Mouse (Mus musculus) heart, embryonic 12.5 days (tissue): ENCODE data around the gene Chd2. TPM values are rescaled to one million over a fixed set of nuclear protein-coding genes. Genes with fewer than 3 reads are reported as not detected.

Experiments
- ATAC-seq: fragments of 200-750 bp; cut with Nextera tagmentation; 2 replicates; pipeline ENCODE4 v1.8.0; 2017; ENCODE audit warnings: moderate TSS enrichment, moderate library complexity; ENCODE audit not compliant: insufficient number of reproducible peaks, low FRiP score
- H3K27ac ChIP-seq: fragments of 300-500 bp; sonication (generic); 2 replicates; pipeline ENCODE4 v1.5.1; 2016; ENCODE audit warnings: mild to moderate bottlenecking, moderate library complexity; ENCODE audit not compliant: poor library complexity, severe bottlenecking
- H3K27me3 ChIP-seq: fragments of 300-500 bp; sonication (generic); replicated peaks from 2 replicates; pipeline ENCODE4 v1.6.1; 2016; ENCODE audit warnings: mild to moderate bottlenecking, moderate library complexity
- H3K36me3 ChIP-seq: fragments of 300-500 bp; sonication (generic); 2 replicates; pipeline ENCODE4 v1.6.1; 2016; ENCODE audit warnings: mild to moderate bottlenecking, moderate library complexity
- H3K4me1 ChIP-seq: fragments of 300-500 bp; sonication (generic); replicated peaks from 2 replicates; pipeline ENCODE4 v1.6.1; 2016; ENCODE audit warnings: mild to moderate bottlenecking
- H3K4me2 ChIP-seq: fragments of 300-500 bp; sonication (generic); 2 replicates; pipeline ENCODE4 v1.6.1; 2016; ENCODE audit warnings: mild to moderate bottlenecking, moderate library complexity
- H3K4me3 ChIP-seq: fragments of 300-500 bp; sonication (generic); 2 replicates; pipeline ENCODE4 v1.5.1; 2016; ENCODE audit warnings: mild to moderate bottlenecking
- H3K9ac ChIP-seq: fragments of 300-500 bp; sonication (generic); 2 replicates; pipeline ENCODE4 v1.6.1; 2016; ENCODE audit warnings: mild to moderate bottlenecking, moderate library complexity
- H3K9me3 ChIP-seq: fragments of 300-500 bp; sonication (generic); replicated peaks from 2 replicates; pipeline ENCODE4 v1.6.1; 2016; ENCODE audit warnings: mild to moderate bottlenecking, moderate library complexity
- WGBS: fragments of 180-500 bp; shearing (Covaris S2); methylation state at CpG from one replicate; pipeline ENCODE4 v1.1.7; 2016; 5-methylcytosine and 5-hydroxymethylcytosine counted together
- polyA plus RNA-seq: library from polyadenylated mRNA; unstranded; fragments of >200 nt; fragmentation: Nextera tagmentation; extraction: Ambion mirVana; gene quantifications from 2 replicates; pipeline ENCODE4 v1.2.1, GENCODE M21; 2016

Gene Chd2
- polyA plus RNA-seq, 1 experiment from 2014 or later, result 50.4 TPM

DNA sequence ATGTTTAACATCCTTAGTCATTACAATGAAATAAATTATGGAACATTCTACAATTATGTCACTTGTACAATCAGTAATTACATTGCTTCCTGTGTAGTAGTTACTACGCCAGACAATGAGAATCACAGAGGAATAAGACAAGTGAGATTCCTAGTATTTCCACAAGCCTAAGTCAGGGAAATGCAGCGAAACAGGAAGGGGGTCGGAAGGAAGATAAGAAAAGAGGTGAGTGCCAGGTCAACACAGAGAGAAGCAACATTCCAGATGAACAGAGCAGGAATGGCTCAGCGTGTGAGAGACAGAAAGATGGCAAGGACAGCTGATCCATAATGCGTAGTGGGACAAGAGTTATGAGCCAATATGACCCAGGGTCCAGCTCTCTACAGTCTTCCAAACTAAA lies 52.4 kb downstream of the Chd2 start:
- Histone ChIP-seq H3K9ac (no peak overlapping the region), H3K4me2 (no peak overlapping the region), H3K27me3 (no peaks in the 10 kb centered on the region), H3K9me3 (no peaks in the 10 kb centered on the region), H3K36me3 (peaks cover 81% of the 10 kb centered on the region), H3K27ac (peak overlapping the region; percentile 16; the same call in 1 of the 2 replicates), H3K4me3 (no peak overlapping the region), H3K4me1 (peaks cover 14% of the 10 kb centered on the region)
- WGBS, result 39% methylated on average over 5 of the region's 5 CpGs
- ATAC-seq, result no peak; the same call in 1 of the 2 replicates

DNA sequence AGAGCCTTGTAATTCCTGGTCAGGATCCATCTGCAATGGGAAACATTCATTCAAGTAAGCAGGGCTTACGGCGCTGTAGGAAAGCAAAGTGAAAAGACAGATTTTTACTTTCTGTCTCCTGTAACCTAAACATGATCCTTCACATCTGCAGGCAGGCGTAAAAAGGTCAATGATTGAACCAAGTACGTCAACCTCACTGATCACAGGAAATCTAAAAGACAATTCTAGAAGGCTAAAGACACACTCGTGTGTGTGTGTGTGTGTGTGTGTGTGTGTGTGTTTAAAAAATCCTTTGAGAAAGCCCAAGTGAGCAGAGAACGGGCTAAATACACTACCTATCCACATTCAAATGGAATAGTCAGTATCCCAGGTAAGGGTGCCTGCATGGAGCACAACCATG lies 60.5 kb downstream of the Chd2 start:
- WGBS, result 88% methylated on average over 6 of the region's 6 CpGs
- H3K9ac ChIP-seq, result no peak overlapping the region
- H3K27ac ChIP-seq, result no peak overlapping the region
- H3K4me3 ChIP-seq, result no peak overlapping the region
- H3K36me3 ChIP-seq, result peaks cover 86% of the 10 kb centered on the region
- no peaks in the 10 kb centered on the region for H3K9me3 ChIP-seq
- H3K4me2 ChIP-seq, result no peak overlapping the region
- ATAC-seq, result no peak
- peaks cover 29% of the 10 kb centered on the region for H3K4me1 ChIP-seq
- no peaks in the 10 kb centered on the region for H3K27me3 ChIP-seq

- Histone ChIP-seq H3K9ac (no peak overlapping the region), H3K4me3 (no peak overlapping the region), H3K27me3 (no peaks in the 10 kb centered on the region), H3K36me3 (peaks cover 89% of the 10 kb centered on the region), H3K27ac (no peak overlapping the region), H3K4me2 (no peak overlapping the region), H3K9me3 (no peaks in the 10 kb centered on the region), H3K4me1 (peaks cover 29% of the 10 kb centered on the region)
- 65% methylated on average over 3 of the region's 3 CpGs for WGBS
- no peak for ATAC-seq
Observed at GRCm38 (mm10) chr7:73479506-73479905, 62.1 kb downstream of the Chd2 start.

GRCm38 (mm10) chr7:73478157-73479058 lies 63.2 kb downstream of the Chd2 start:
- no peak for ATAC-seq
- Histone ChIP-seq H3K9me3 (no peaks in the 10 kb centered on the region), H3K27ac (peak overlapping the region; percentile 77), H3K27me3 (no peaks in the 10 kb centered on the region), H3K9ac (no peak overlapping the region), H3K36me3 (peaks cover 91% of the 10 kb centered on the region), H3K4me1 (peaks cover 29% of the 10 kb centered on the region), H3K4me3 (no peak overlapping the region), H3K4me2 (no peak overlapping the region)
- 79% methylated on average over 11 of the region's 11 CpGs for WGBS

DNA sequence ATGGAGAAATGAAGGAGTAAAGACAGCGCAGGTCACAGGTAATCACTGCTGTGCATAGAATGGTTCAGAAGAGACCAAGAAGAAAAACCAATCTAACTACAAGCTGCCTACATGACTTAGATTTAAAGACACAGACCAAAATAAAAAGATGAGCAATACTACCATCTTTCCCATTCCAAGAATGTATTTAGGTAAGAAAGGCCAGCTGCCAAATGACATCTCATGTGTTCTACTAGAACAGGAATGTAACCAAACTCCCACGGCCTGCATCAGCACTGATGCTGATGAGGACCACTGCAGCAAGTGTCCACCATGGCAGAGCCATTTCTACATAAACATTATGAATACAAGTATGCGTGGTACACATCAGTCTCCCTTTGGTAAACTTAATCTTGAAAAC lies 73.9 kb downstream of the Chd2 start:
- Histone ChIP-seq H3K4me3 (no peak overlapping the region), H3K27me3 (no peaks in the 10 kb centered on the region), H3K9me3 (no peaks in the 10 kb centered on the region), H3K36me3 (peaks cover 85% of the 10 kb centered on the region), H3K27ac (no peak overlapping the region), H3K9ac (no peak overlapping the region), H3K4me2 (no peak overlapping the region), H3K4me1 (no peaks in the 10 kb centered on the region)
- 93% methylated on average over 3 of the region's 3 CpGs for WGBS
- no peak for ATAC-seq

GRCm38 (mm10) chr7:73463546-73463945 lies 78.1 kb downstream of the Chd2 start:
- no peak for ATAC-seq
- 82% methylated on average over 2 of the region's 2 CpGs for WGBS
- H3K27ac ChIP-seq, result no peak overlapping the region

GRCm38 (mm10) chr7:73454113-73454512 lies 87.5 kb downstream of the Chd2 start:
- WGBS, result 91% methylated on average over 12 of the region's 12 CpGs
- Histone ChIP-seq H3K4me3 (no peak overlapping the region), H3K9ac (no peak overlapping the region), H3K9me3 (no peaks in the 10 kb centered on the region), H3K27me3 (no peaks in the 10 kb centered on the region), H3K27ac (no peak overlapping the region), H3K36me3 (peaks cover 87% of the 10 kb centered on the region), H3K4me1 (peaks cover 6% of the 10 kb centered on the region; the same call in 1 of the 2 replicates), H3K4me2 (no peak overlapping the region)
- no peak for ATAC-seq

More at GRCm38 (mm10) chr7:73463546-73463945, 78.1 kb downstream of the Chd2 start:
- H3K4me2 ChIP-seq, result no peak overlapping the region
- no peaks in the 10 kb centered on the region for H3K9me3 ChIP-seq
- no peak overlapping the region for H3K9ac ChIP-seq
- H3K4me3 ChIP-seq, result no peak overlapping the region
- H3K27me3 ChIP-seq, result no peaks in the 10 kb centered on the region
- peaks cover 88% of the 10 kb centered on the region for H3K36me3 ChIP-seq
- H3K4me1 ChIP-seq, result no peaks in the 10 kb centered on the region

DNA sequence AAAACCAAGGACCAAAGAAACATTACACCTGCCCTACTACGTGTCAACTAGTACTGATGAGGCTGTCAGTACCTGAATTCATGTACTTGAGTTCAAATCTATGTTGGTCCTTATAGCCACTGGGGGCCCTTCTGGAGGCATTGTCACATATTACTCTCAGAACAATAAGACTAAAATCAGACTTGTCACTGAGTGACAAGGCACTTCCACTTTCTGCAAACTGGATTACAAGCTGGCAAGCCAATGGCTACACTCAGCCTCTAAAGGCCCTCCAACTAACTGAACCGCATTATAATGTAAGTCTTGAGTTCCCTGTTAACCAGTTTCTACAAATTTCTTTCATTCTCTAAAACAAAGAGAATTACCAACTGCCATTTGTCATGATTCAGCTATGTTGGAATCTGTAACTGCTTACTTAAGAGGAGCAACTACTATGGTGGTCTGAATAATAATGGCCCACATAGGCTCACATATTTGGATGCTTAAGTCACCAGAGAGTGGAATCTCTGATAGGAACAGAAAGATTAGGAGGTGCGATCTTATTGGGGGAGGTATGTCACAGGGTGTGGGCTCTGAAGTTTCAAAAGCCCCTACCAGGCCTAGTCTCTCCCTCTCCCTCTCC lies 89.3 kb downstream of the Chd2 start:
- Histone ChIP-seq H3K9ac (no peak overlapping the region), H3K27ac (no peak overlapping the region), H3K27me3 (no peaks in the 10 kb centered on the region), H3K4me3 (no peak overlapping the region), H3K9me3 (no peaks in the 10 kb centered on the region), H3K4me2 (no peak overlapping the region), H3K36me3 (peaks cover 89% of the 10 kb centered on the region), H3K4me1 (peaks cover 6% of the 10 kb centered on the region; the same call in 1 of the 2 replicates)
- ATAC-seq, result no peak
- WGBS, result 83% methylated on average over 3 of the region's 3 CpGs

DNA sequence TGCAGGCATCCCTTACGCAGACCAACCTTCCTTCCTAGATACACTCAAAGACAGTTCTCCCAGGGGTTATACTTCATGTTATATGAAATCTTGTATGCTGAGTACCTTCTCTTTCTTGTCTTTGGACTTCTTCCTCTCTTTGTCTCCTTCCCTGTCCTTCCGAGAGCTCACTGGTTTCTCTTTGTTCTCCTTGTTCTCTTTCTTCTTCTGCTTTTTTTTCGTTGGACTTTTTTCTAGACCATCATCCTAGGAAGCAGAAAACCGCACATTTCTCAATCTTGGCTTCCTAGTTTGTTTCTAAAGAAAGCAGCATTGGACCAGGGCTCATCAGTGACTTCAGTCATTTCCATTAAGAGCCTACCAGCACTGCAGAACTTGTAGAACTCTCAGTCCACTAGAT lies 90.0 kb downstream of the Chd2 start:
- no peak overlapping the region for H3K27ac ChIP-seq
- H3K27me3 ChIP-seq, result no peaks in the 10 kb centered on the region
- H3K9ac ChIP-seq, result no peak overlapping the region
- H3K4me3 ChIP-seq, result no peak overlapping the region
- peaks cover 6% of the 10 kb centered on the region; the same call in 1 of the 2 replicates for H3K4me1 ChIP-seq
- no peak overlapping the region for H3K4me2 ChIP-seq
- no peak for ATAC-seq
- H3K36me3 ChIP-seq, result peaks cover 92% of the 10 kb centered on the region
- WGBS, result 88% methylated on average over 4 of the region's 4 CpGs
- H3K9me3 ChIP-seq, result no peaks in the 10 kb centered on the region

DNA sequence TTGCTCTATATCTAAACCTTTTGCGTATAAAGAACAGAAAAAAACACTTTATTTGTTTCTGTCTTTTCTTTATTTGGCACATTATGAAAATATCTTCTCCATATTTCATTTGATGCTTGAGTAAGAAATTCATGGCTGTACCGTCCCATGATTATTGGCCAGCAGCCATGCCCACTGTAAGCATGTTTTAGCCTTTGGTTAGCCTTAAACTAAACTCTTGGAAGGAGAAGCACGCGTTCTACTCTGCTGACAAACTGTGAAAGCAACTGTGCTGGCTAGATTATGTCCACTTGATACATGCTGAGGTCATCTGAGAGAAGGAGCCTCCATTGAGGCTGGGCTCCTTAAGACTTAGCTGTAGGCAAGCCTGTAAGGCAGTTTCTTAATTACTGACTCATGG lies 99.4 kb downstream of the Chd2 start:
- H3K4me2 ChIP-seq, result no peak overlapping the region
- no peaks in the 10 kb centered on the region for H3K27me3 ChIP-seq
- no peak overlapping the region for H3K9ac ChIP-seq
- ATAC-seq, result no peak
- H3K27ac ChIP-seq, result no peak overlapping the region
- peaks cover 91% of the 10 kb centered on the region for H3K36me3 ChIP-seq
- H3K4me3 ChIP-seq, result no peak overlapping the region
- WGBS, result 96% methylated on average over 4 of the region's 4 CpGs
- no peaks in the 10 kb centered on the region for H3K9me3 ChIP-seq
- H3K4me1 ChIP-seq, result 0 out of 2 replicates have a peak, but pooled peaks cover 2% of the 10 kb centered on the region

GRCm38 (mm10) chr7:73441802-73442201 lies 99.8 kb downstream of the Chd2 start:
- WGBS, result 94% methylated on average over 3 of the region's 3 CpGs
- Histone ChIP-seq H3K4me3 (no peak overlapping the region), H3K36me3 (peaks cover 89% of the 10 kb centered on the region), H3K27me3 (no peaks in the 10 kb centered on the region), H3K9me3 (no peaks in the 10 kb centered on the region), H3K9ac (no peak overlapping the region), H3K4me2 (no peak overlapping the region), H3K4me1 (0 out of 2 replicates have a peak, but pooled peaks cover 2% of the 10 kb centered on the region), H3K27ac (no peak overlapping the region)
- ATAC-seq, result no peak
